Comparison of ENCODE assay signal across 26 mouse cellular contexts in genomic region chr5:66586236-66586745, GRCm38 (mm10). TPM values are rescaled to one million over a fixed set of nuclear protein-coding genes. Genes with fewer than 3 reads are reported as not detected.
DNase-seq lines count a peak whose midpoint lies in the region; ATAC-seq and TF ChIP-seq lines count a peak whose summit lies in the region.
"Had no signal": no experiment of that assay in that cellular context is flagged by ENCODE, and none has a peak within 500 bp of the region (broad histone marks: within the 10 kb centered on the region; RNA-seq: fewer than 3 reads in every experiment).

No protein-coding gene starts in this region.

- no peak overlapping the region for H3K4me3 ChIP-seq in gastrocnemius, adult 2 months
- no peak overlapping the region for H3K4me3 ChIP-seq in hindbrain, embryonic 16.5 days (ENCODE audit: low read length)
- no peak overlapping the region for H3K4me3 ChIP-seq in hindbrain, embryonic 10.5 days
- H3K4me3 ChIP-seq: forebrain, embryonic 10.5 days; limb, embryonic 12.5 days; midbrain, embryonic 12.5 days had no signal

- 0 out of 2 replicates have a peak, but pooled peaks cover 2% of the 10 kb centered on the region for H3K9me3 ChIP-seq in hindbrain, embryonic 16.5 days (ENCODE audit: control insufficient read depth, low read length)
- no peaks in the 10 kb centered on the region for H3K9me3 ChIP-seq in hindbrain, embryonic 10.5 days
- H3K9me3 ChIP-seq: limb, embryonic 12.5 days; midbrain, embryonic 12.5 days had no signal

- intact Hi-C loops in gastrocnemius, adult 2 months (cut with DNase I): no loop called here
- intact Hi-C loops in left cerebral cortex, postnatal 10 days (cut with DNase I): no loop called here

- TF ChIP-seq CTCF in gastrocnemius, adult 2 months (IDR thresholded peaks at IDR 0.05): no peak
- no peak for TF ChIP-seq CTCF in Patski (IDR thresholded peaks at IDR 0.05)

- no peak for DNase-seq in gastrocnemius, adult 2 months
- no peak for DNase-seq in gastrocnemius, adult 8-10 months (ENCODE audit: low spot score in 2 of 2)
- DNase-seq in hindbrain, embryonic 10.5 days (ENCODE audit: low spot score): no peak
- DNase-seq in 3T3-L1 (ENCODE audit: low read depth, low spot score) (peak; percentile 85), Patski (ENCODE audit: low read depth, low spot score) (peak; percentile 92)
- no peak for DNase-seq in left cerebral cortex, postnatal 10 days (ENCODE audit: extremely low spot score in 1 of 2, low spot score in 2 of 2)
- no peak for DNase-seq in B cell, adult 2 months
- DNase-seq: adrenal gland, postnatal 25 days; cerebellum, adult 8-10 months; cerebellum, postnatal 36 days; embryo, embryonic 11 days; gastrocnemius, postnatal 14 days; heart, adult 11 months; heart, postnatal 36 days; kidney, adult 8-10 months; kidney, postnatal 14 days; liver, postnatal 0 days; thymus, adult 2 months; thymus, postnatal 4 days had no signal

- in situ Hi-C loops in Patski (cut with MboI; ENCODE audit: low pct_unique_long_range_greater_than_20kb): no loop called here

- peaks cover 3% of the 10 kb centered on the region for H3K4me1 ChIP-seq in hindbrain, embryonic 16.5 days (ENCODE audit: control insufficient read depth, insufficient read depth, low read depth, low read length)
- no peaks in the 10 kb centered on the region; the same call in 1 of the 2 replicates for H3K4me1 ChIP-seq in hindbrain, embryonic 10.5 days (replicated peaks)
- H3K4me1 ChIP-seq: midbrain, embryonic 12.5 days had no signal

- ATAC-seq in hindbrain, embryonic 16.5 days: 0 out of 2 replicates have a peak, but pooled peaks have one; percentile 23
- peak; percentile 95 for ATAC-seq in Patski
- ATAC-seq: liver, postnatal 0 days; lung, postnatal 0 days had no signal

- H3K36me3 ChIP-seq in hindbrain, embryonic 16.5 days (ENCODE audit: control insufficient read depth, insufficient read depth, low read length): no peaks in the 10 kb centered on the region
- no peaks in the 10 kb centered on the region for H3K36me3 ChIP-seq in hindbrain, embryonic 10.5 days
- H3K36me3 ChIP-seq: limb, embryonic 12.5 days; midbrain, embryonic 12.5 days had no signal

- POLR2A ChIA-PET in Patski (lab: Charles Lee): no interaction called here

- no peaks in the 10 kb centered on the region for H3K27me3 ChIP-seq in hindbrain, embryonic 16.5 days (replicated peaks; ENCODE audit: control insufficient read depth, insufficient read depth, low read length)
- H3K27me3 ChIP-seq in hindbrain, embryonic 10.5 days (ENCODE audit: insufficient read depth, poor library complexity, severe bottlenecking): no peaks in the 10 kb centered on the region
- no peaks in the 10 kb centered on the region for H3K27me3 ChIP-seq in Patski
- H3K27me3 ChIP-seq: limb, embryonic 12.5 days; midbrain, embryonic 12.5 days had no signal

- CTCF ChIA-PET in Patski (lab: Charles Lee): interaction anchor here (1.2 to 1.5 kb wide), 2 partner anchors 21 to 82 kb away, joined by 3 to 4 read pairs; no protein-coding TSS in a partner anchor

- H3K4me2 ChIP-seq in hindbrain, embryonic 16.5 days (ENCODE audit: low read length): no peak overlapping the region
- H3K4me2 ChIP-seq: limb, embryonic 12.5 days; liver, embryonic 11.5 days; midbrain, embryonic 12.5 days had no signal

- H3K27ac ChIP-seq in gastrocnemius, adult 2 months: peak overlapping the region; percentile 12; the same call in 1 of the 2 replicates
- no peak overlapping the region for H3K27ac ChIP-seq in hindbrain, embryonic 16.5 days (ENCODE audit: low read depth, low read length)
- H3K27ac ChIP-seq in hindbrain, embryonic 10.5 days: no peak overlapping the region
- H3K27ac ChIP-seq: forebrain, embryonic 10.5 days; limb, embryonic 12.5 days; midbrain, embryonic 12.5 days had no signal

- no peak overlapping the region for H3K9ac ChIP-seq in hindbrain, embryonic 16.5 days (ENCODE audit: low read depth, low read length)
- H3K9ac ChIP-seq: limb, embryonic 12.5 days; liver, postnatal 0 days; midbrain, embryonic 12.5 days had no signal

- WGBS in hindbrain, embryonic 16.5 days: 69% methylated on average over 6 of the region's 6 CpGs
- WGBS in hindbrain, embryonic 10.5 days: 91% methylated on average over 6 of the region's 6 CpGs

RNA-seq across cellular contexts. Expression of gene Apbb2, which starts 32.3 kb away (rescaled TPM):
- total RNA-seq in gastrocnemius, adult 2 months (2021): 10 to 100 TPM; 35.9 to 43.2 TPM
- total RNA-seq in gastrocnemius, adult 8-10 months (2022): 10 to 100 TPM; 29.3 to 55.9 (median 38.8) TPM
- 97.0 and 114 TPM in 2 replicates for polyA plus RNA-seq in hindbrain, embryonic 16.5 days (2015; fragmentation: Nextera tagmentation; extraction: Ambion mirVana)
- polyA plus RNA-seq in hindbrain, embryonic 10.5 days (2016; fragmentation: Nextera tagmentation; extraction: Ambion mirVana): 28.2 and 44.4 TPM in 2 replicates
- polyA plus RNA-seq in Patski (2021): 38.0 TPM
- total RNA-seq in left cerebral cortex, postnatal 10 days (2021): 10 to 100 TPM; 73.7 to 74.4 TPM
- total RNA-seq: MEL had no signal

Comparison
In these comparisons a context has a peak if more than half of its experiments do, and no peak if none do; other contexts are left out.
1. DNase-seq: peak in 3T3-L1 (single experiment) and Patski (single experiment); none in gastrocnemius, adult 2 months (single experiment), gastrocnemius, adult 8-10 months (0 of 2), hindbrain, embryonic 10.5 days (single experiment), left cerebral cortex, postnatal 10 days (0 of 2) and B cell, adult 2 months (0 of 2).